Mouse (Mus musculus): ENCODE data around the gene Birc3.

The Birc3 gene

GRCm38 (mm10) chr9:7805101-7805506 is 67.9 kb downstream of the Birc3 start:
- DNase-seq (ENCODE audit: low spot score), result no peak
